Mouse (Mus musculus) heart, embryonic 11.5 days (tissue): ENCODE measurements at regions not wholly inside any gene's neighbourhood (a gene's known extent, or its start where the extent isn't known, plus 50 kb on each side); places are given as distances from the start of the nearest gene placed in this dataset.
A peak's percentile ranks its signal among the peaks of the same experiment; 100 is the strongest.
"Not testable (repeated sequence)": the region's sequence is repeated elsewhere in the genome, so short reads cannot be mapped to it uniquely, and the experiment has no call there.

Experiments used
- ATAC-seq: fragments of 200-750 bp; cut with Nextera tagmentation; replicated peaks from 2 replicates; pipeline ENCODE4 v1.8.0; 2017; ENCODE audit warnings: moderate library complexity; ENCODE audit not compliant: insufficient number of reproducible peaks, low FRiP score, low TSS enrichment
- H3K27ac ChIP-seq: fragments of 300-500 bp; sonication (generic); 2 replicates; pipeline ENCODE4 v1.5.1; 2014; ENCODE audit warnings: mild to moderate bottlenecking, low read depth, low read length
- H3K27me3 ChIP-seq: fragments of 300-500 bp; sonication (generic); 2 replicates; pipeline ENCODE4 v1.6.1; 2014; ENCODE audit warnings: mild to moderate bottlenecking, low read length, mixed read lengths; ENCODE audit not compliant: control insufficient read depth, insufficient read depth
- H3K36me3 ChIP-seq: fragments of 300-500 bp; sonication (generic); 2 replicates; pipeline ENCODE4 v1.6.1; 2014; ENCODE audit warnings: mild to moderate bottlenecking, low read length, moderate library complexity, mixed read lengths; ENCODE audit not compliant: control insufficient read depth, insufficient read depth
- H3K4me1 ChIP-seq: fragments of 300-500 bp; sonication (generic); 2 replicates; pipeline ENCODE4 v1.6.1; 2014; ENCODE audit warnings: low read length; ENCODE audit not compliant: control insufficient read depth, insufficient read depth
- H3K4me2 ChIP-seq: fragments of 300-500 bp; sonication (generic); 2 replicates; pipeline ENCODE4 v1.6.1; 2014; ENCODE audit warnings: mild to moderate bottlenecking, moderate library complexity
- H3K4me3 ChIP-seq: fragments of 300-500 bp; sonication (generic); 2 replicates; pipeline ENCODE4 v1.5.1; 2014; ENCODE audit warnings: low read depth, low read length
- H3K9ac ChIP-seq: fragments of 300-500 bp; sonication (generic); 2 replicates; pipeline ENCODE4 v1.6.1; 2014; ENCODE audit warnings: mild to moderate bottlenecking, low read depth, low read length, moderate library complexity
- H3K9me3 ChIP-seq: fragments of 300-500 bp; sonication (generic); replicated peaks from 2 replicates; pipeline ENCODE4 v1.6.1; 2016; ENCODE audit warnings: low read length; ENCODE audit not compliant: control insufficient read depth
- WGBS: fragments of 180-500 bp; shearing (Covaris S2); extraction: QIAGEN DNeasy Blood & Tissue Kit; methylation state at CpG from one replicate; pipeline ENCODE4 v1.1.7; 2014; ENCODE audit not compliant: insufficient replicate concordance; 5-methylcytosine and 5-hydroxymethylcytosine counted together

DNA sequence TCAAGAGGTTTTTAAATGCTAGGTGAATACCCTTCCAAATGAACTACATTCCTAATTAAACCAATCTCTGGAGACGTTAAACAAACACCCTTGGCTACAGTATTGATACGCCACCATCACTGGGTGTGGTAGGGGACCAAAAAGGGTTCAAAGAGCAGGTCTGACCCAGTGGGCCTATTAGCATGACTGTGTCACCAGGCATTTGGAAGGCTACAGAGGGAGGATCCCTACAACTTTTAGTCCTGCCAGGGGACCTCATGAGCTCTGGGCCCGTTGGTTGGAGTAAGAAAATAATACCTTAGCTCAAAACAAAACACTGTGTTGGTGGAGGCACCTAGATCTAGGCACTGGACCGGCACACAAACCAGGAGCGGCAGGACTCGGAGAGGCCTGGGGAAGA lies 506.4 kb downstream of the Zfp704 start:
- no peaks in the 10 kb centered on the region for H3K36me3 ChIP-seq
- no peak overlapping the region for H3K4me2 ChIP-seq
- H3K4me3 ChIP-seq: no peak overlapping the region
- no peak for ATAC-seq
- no peak overlapping the region for H3K9ac ChIP-seq
- 81% methylated on average over 6 of the region's 6 CpGs for WGBS
- H3K27ac ChIP-seq: no peak overlapping the region
- peaks cover 7% of the 10 kb centered on the region; the same call in 1 of the 2 replicates for H3K4me1 ChIP-seq
- H3K27me3 ChIP-seq: no peaks in the 10 kb centered on the region
- no peaks in the 10 kb centered on the region for H3K9me3 ChIP-seq

DNA sequence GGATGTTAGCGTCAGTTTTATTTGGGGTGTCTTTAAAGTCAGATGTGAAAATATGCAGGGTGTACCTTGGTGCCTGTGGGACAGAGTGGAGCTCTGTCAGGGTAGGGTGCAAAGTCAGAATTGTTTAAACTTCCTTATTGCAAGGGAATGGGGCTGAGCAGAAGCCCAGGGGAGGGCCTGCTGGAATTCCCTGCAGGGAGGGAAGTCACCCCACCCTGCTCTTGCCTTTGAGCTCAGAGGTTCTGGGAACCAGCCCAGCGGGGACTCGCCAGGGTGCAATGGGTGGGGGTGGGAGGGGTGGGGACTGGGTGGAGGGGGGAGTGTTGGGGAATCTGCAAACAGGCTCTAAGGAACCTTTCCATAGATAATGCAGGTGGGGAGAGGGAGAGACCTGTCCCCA lies 508.6 kb downstream of the Zfp704 start:
- no peak overlapping the region for H3K9ac ChIP-seq
- no peaks in the 10 kb centered on the region for H3K27me3 ChIP-seq
- no peaks in the 10 kb centered on the region for H3K36me3 ChIP-seq
- 58% methylated on average over 3 of the region's 3 CpGs for WGBS
- ATAC-seq: no peak
- H3K9me3 ChIP-seq: no peaks in the 10 kb centered on the region
- no peak overlapping the region for H3K4me3 ChIP-seq
- peaks cover 7% of the 10 kb centered on the region; the same call in 1 of the 2 replicates for H3K4me1 ChIP-seq
- H3K27ac ChIP-seq: no peak overlapping the region
- no peak overlapping the region for H3K4me2 ChIP-seq

- Histone ChIP-seq H3K9ac (no peak overlapping the region), H3K27me3 (no peaks in the 10 kb centered on the region), H3K9me3 (no peaks in the 10 kb centered on the region), H3K4me2 (no peak overlapping the region), H3K36me3 (no peaks in the 10 kb centered on the region), H3K4me3 (no peak overlapping the region), H3K4me1 (peaks cover 4% of the 10 kb centered on the region; the same call in 1 of the 2 replicates), H3K27ac (no peak overlapping the region)
- 85% methylated on average over 8 of the region's 8 CpGs for WGBS
- ATAC-seq: no peak
Observed at GRCm38 (mm10) chr3:9100761-9101160, 509.1 kb downstream of the Zfp704 start.

- no peak overlapping the region for H3K9ac ChIP-seq
- H3K9me3 ChIP-seq: no peaks in the 10 kb centered on the region
- no peak overlapping the region for H3K27ac ChIP-seq
- 75% methylated on average over 10 of the region's 10 CpGs for WGBS
- H3K27me3 ChIP-seq: no peaks in the 10 kb centered on the region
- H3K4me1 ChIP-seq: no peaks in the 10 kb centered on the region
- no peaks in the 10 kb centered on the region for H3K36me3 ChIP-seq
- no peak overlapping the region for H3K4me3 ChIP-seq
- no peak overlapping the region for H3K4me2 ChIP-seq
- no peak for ATAC-seq
Observed at GRCm38 (mm10) chr3:9098441-9098840, 511.4 kb downstream of the Zfp704 start.

- Histone ChIP-seq H3K4me3 (no peak overlapping the region), H3K36me3 (no peaks in the 10 kb centered on the region), H3K27me3 (no peaks in the 10 kb centered on the region), H3K27ac (no peak overlapping the region), H3K4me1 (0 out of 2 replicates have a peak, but pooled peaks cover 4% of the 10 kb centered on the region), H3K9ac (peak overlapping the region; percentile 30; the same call in 1 of the 2 replicates), H3K9me3 (no peaks in the 10 kb centered on the region), H3K4me2 (no peak overlapping the region)
- 32% methylated on average over 5 of the region's 5 CpGs for WGBS
- ATAC-seq: peak; percentile 46; the same call in 1 of the 2 replicates
Observed at GRCm38 (mm10) chr3:9084134-9084533, 525.8 kb downstream of the Zfp704 start.

DNA sequence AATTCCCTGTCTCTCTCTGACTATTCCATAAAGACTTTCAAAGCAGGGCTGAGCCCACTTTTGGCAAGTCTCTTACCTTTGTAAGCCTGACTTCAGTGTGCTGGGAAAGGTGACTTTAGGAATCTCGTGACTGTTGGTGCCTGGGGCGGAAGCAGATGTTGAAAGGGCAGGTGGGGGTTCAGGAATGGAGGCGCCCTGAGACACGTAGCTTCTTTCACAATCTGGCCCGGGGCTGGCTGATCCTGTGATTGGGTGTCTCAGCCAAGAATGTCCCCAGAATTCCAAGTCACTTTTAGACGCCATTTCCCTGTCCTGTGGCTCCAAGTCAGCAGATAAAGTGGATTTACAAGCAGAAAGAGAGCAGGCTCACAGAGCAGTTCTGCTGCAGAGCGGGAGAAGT lies 527.8 kb downstream of the Zfp704 start:
- no peak overlapping the region for H3K9ac ChIP-seq
- H3K4me1 ChIP-seq: 0 out of 2 replicates have a peak, but pooled peaks cover 4% of the 10 kb centered on the region
- 61% methylated on average over 7 of the region's 7 CpGs for WGBS
- H3K4me3 ChIP-seq: no peak overlapping the region
- H3K27me3 ChIP-seq: no peaks in the 10 kb centered on the region
- no peak overlapping the region for H3K27ac ChIP-seq
- H3K36me3 ChIP-seq: no peaks in the 10 kb centered on the region
- no peaks in the 10 kb centered on the region for H3K9me3 ChIP-seq
- H3K4me2 ChIP-seq: no peak overlapping the region
- ATAC-seq: no peak

DNA sequence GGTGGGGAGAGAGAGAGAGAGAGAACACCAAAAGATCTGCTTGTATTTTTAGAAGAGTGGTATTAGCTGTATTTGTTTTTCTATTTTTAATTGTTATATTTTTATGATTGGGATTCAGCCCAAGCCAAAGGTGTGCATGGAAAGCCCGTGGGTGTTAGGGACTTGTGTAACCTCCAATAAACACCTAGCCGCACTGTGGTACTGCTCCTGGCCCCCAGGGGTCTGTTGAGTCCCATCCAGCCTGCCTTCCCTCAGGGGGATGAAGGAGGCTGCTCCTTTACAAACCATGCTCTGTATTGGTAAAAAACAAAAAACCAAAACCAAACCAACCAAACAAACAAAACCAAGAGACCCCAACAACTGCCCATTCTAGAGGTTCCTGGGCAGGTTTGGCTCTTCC lies 531.7 kb downstream of the Zfp704 start:
- Histone ChIP-seq H3K4me3 (no peak overlapping the region), H3K27me3 (no peaks in the 10 kb centered on the region), H3K9me3 (no peaks in the 10 kb centered on the region), H3K27ac (no peak overlapping the region), H3K4me2 (no peak overlapping the region), H3K9ac (no peak overlapping the region), H3K4me1 (no peaks in the 10 kb centered on the region), H3K36me3 (no peaks in the 10 kb centered on the region)
- WGBS: 69% methylated on average over 2 of the region's 2 CpGs
- no peak for ATAC-seq

GRCm38 (mm10) chr3:9076696-9077095 lies 533.2 kb downstream of the Zfp704 start:
- Histone ChIP-seq H3K36me3 (no peaks in the 10 kb centered on the region), H3K27ac (no peak overlapping the region), H3K9me3 (no peaks in the 10 kb centered on the region), H3K4me1 (no peaks in the 10 kb centered on the region), H3K27me3 (no peaks in the 10 kb centered on the region), H3K9ac (no peak overlapping the region), H3K4me2 (no peak overlapping the region), H3K4me3 (no peak overlapping the region)
- 17% methylated on average over 3 of the region's 3 CpGs for WGBS
- ATAC-seq: no peak

DNA sequence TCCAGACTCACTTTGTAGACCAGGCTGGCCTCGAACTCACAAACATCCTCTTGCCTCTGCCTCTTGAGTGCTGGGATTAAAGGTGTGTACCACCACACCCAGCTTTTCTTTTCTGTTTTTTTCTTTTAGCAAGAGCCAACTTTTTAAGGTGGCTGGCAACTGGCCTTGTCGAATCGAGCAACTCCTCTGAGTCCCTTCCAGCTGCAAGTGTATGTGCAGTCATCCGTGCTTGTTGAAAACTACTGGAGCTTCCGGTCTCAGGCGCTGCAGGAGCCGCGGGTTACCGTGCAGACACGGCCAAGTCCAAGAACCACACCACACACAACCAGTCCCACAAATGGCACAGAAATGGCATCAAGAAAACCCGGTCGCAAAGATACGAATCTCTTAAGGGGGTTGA lies 537.4 kb downstream of the Zfp704 start:
- not testable (repeated sequence) for H3K4me1 ChIP-seq, H3K27ac ChIP-seq, H3K9ac ChIP-seq, H3K36me3 ChIP-seq, H3K4me2 ChIP-seq, H3K9me3 ChIP-seq, H3K4me3 ChIP-seq, ATAC-seq, H3K27me3 ChIP-seq
- WGBS: 86% methylated on average over 13 of the region's 13 CpGs
